Mouse (Mus musculus) stomach, embryonic 14.5 days (tissue): ENCODE data around the gene Eprs. TPM values are rescaled to one million over a fixed set of nuclear protein-coding genes. Genes with fewer than 3 reads are reported as not detected.

Experiments used
- ATAC-seq: fragments of 200-750 bp; cut with Nextera tagmentation; 2 replicates; pipeline ENCODE4 v1.8.0; 2017; ENCODE audit warnings: low read depth, moderate TSS enrichment; ENCODE audit not compliant: insufficient number of reproducible peaks, insufficient read depth, low FRiP score
- H3K27ac ChIP-seq: fragments of 300-500 bp; sonication (generic); 2 replicates; pipeline ENCODE4 v1.5.1; 2014; ENCODE audit warnings: mild to moderate bottlenecking, low read length, moderate library complexity, mixed read lengths
- H3K27me3 ChIP-seq: fragments of 300-500 bp; sonication (generic); 2 replicates; pipeline ENCODE4 v1.6.1; 2014; ENCODE audit warnings: low read length, control low read depth, mixed read lengths; ENCODE audit not compliant: control insufficient read depth, insufficient read depth
- H3K36me3 ChIP-seq: fragments of 300-500 bp; sonication (generic); 2 replicates; pipeline ENCODE4 v1.6.1; 2014; ENCODE audit warnings: mild to moderate bottlenecking, control low read depth, low read length, moderate library complexity, mixed read lengths; ENCODE audit not compliant: control insufficient read depth, insufficient read depth
- H3K4me1 ChIP-seq: fragments of 300-500 bp; sonication (generic); 2 replicates; pipeline ENCODE4 v1.6.1; 2014; ENCODE audit warnings: low read length, control low read depth, mixed read lengths; ENCODE audit not compliant: control insufficient read depth, insufficient read depth
- H3K4me2 ChIP-seq: fragments of 300-500 bp; sonication (generic); replicated peaks from 2 replicates; pipeline ENCODE4 v1.6.1; 2014; ENCODE audit warnings: low read depth, low read length, control low read depth
- H3K4me3 ChIP-seq: fragments of 300-500 bp; sonication (generic); 2 replicates; pipeline ENCODE4 v1.5.1; 2014; ENCODE audit warnings: low read depth, low read length, control low read depth
- H3K9ac ChIP-seq: fragments of 300-500 bp; sonication (generic); replicated peaks from 2 replicates; pipeline ENCODE4 v1.6.1; 2014; ENCODE audit warnings: low read depth, mild to moderate bottlenecking, control low read depth, low read length, moderate library complexity, mixed read lengths
- H3K9me3 ChIP-seq: fragments of 300-500 bp; sonication (generic); 2 replicates; pipeline ENCODE4 v1.6.1; 2016; ENCODE audit warnings: low read depth, low read length, control low read depth; ENCODE audit not compliant: control insufficient read depth
- whole genome bisulfite sequencing: fragments of 180-500 bp; shearing (Covaris S2); extraction: QIAGEN DNeasy Blood & Tissue Kit; methylation state at CpG from one replicate; pipeline ENCODE4 v1.1.7; 2014; 5-methylcytosine and 5-hydroxymethylcytosine counted together
- polyA plus RNA-seq: library from polyadenylated mRNA; unstranded; fragments of >200 nt; fragmentation: Nextera tagmentation; extraction: Ambion mirVana; gene quantifications from 2 replicates; pipeline ENCODE4 v1.2.1, GENCODE M21; 2014

Gene Eprs
- polyA plus RNA-seq, 1 experiment from 2014 or later = 167 TPM

DNA sequence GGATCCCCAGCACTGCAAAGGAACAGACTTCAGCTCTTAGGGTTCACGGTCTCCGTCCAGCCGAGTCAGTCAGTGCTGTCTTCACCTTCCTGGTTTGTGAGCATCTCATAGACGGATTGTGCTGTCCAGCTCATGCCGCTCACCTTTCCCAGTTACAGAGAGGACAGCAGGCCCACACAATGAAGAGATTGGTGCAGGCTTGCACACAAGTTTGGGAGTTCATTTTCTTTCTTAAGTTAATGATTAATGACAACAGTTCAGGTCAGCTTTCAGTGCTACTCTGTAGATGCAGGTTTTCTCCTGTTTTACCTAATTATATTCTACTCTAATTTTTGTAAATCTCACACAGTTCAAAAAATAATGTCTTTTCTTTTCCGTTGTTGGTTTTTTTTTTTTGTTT is 7.1 kb downstream of the Eprs start:
- Histone ChIP-seq H3K4me1 (peaks cover 6% of the 10 kb centered on the region), H3K9me3 (no peaks in the 10 kb centered on the region), H3K27me3 (no peaks in the 10 kb centered on the region), H3K27ac (no peak overlapping the region), H3K36me3 (peaks cover 51% of the 10 kb centered on the region), H3K4me2 (no peak overlapping the region), H3K9ac (no peak overlapping the region), H3K4me3 (no peak overlapping the region)
- no peak for ATAC-seq
- 90% methylated on average over 6 of the region's 6 CpGs for WGBS

DNA sequence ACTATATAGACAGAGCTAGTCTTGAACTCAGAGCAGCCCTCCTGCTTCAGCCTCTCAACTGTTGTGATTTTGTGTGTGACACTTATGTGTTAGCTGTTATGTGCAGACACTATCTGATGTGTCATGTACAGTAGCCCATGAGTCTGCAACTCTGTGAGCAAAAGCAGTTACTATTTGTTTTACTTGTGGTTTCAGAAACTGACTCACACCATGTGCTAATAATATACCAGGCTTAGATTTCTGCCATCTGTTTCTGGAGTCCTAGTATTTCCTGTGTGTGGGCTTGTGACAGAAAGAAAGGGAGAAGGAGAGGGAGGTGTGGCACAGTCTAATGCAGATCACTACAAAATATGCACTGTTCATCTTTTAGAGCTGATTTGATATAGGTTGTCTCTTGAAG is 13.5 kb downstream of the Eprs start:
- no peak for ATAC-seq

DNA sequence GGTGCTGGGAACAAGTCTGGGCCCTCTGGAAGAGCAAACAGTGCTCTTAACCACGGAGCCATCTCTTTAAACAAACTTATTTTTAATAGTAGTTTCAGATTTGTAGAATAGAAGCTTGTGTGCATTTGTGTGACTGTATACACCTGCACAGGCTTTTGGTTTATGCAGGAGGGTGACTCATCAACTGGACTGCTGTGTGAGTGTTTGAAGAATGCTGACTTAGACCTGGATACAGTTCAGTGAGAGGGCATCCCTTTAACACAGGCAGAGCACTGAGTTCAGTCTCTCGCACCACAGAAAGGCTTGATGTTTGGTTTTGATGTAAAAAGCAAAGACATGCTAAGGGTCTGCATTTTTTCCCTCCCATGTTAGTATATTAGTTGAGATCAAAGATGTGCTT is 14.6 kb downstream of the Eprs start:
- WGBS = 77% methylated on average over 2 of the region's 2 CpGs
- Histone ChIP-seq H3K9me3 (no peaks in the 10 kb centered on the region), H3K27ac (no peak overlapping the region), H3K36me3 (peaks cover 67% of the 10 kb centered on the region), H3K4me3 (no peak overlapping the region), H3K4me2 (no peak overlapping the region), H3K27me3 (no peaks in the 10 kb centered on the region), H3K9ac (no peak overlapping the region), H3K4me1 (no peaks in the 10 kb centered on the region)
- no peak for ATAC-seq

More for the DNA sequence above, 13.5 kb downstream of the Eprs start:
- Histone ChIP-seq H3K9ac (no peak overlapping the region), H3K27me3 (no peaks in the 10 kb centered on the region), H3K4me1 (no peaks in the 10 kb centered on the region), H3K27ac (no peak overlapping the region), H3K9me3 (no peaks in the 10 kb centered on the region), H3K4me2 (no peak overlapping the region), H3K4me3 (no peak overlapping the region), H3K36me3 (peaks cover 67% of the 10 kb centered on the region)

DNA sequence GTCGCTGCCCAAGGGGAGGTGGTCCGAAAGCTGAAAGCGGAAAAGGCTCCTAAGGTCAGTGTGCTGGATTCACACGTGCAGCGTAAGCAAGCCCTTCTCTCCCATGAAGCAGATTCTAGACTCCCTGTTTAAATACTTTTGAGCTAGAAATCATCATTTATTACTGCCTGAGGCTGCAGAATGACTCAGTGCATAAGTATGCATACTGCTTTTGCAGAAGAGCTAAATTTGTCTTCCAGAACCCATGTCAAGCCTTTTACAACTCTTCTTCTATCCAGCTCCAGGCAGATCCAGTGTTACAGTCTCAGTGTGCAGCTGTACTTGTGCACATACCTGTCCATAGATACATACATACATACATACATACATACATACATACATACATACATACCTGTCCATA is 38.8 kb downstream of the Eprs start:
- ATAC-seq = no peak
- no peak overlapping the region for H3K9ac ChIP-seq
- 84% methylated on average over 5 of the region's 5 CpGs for WGBS
- H3K36me3 ChIP-seq = peaks cover 74% of the 10 kb centered on the region
- H3K4me3 ChIP-seq = no peak overlapping the region
- no peak overlapping the region for H3K27ac ChIP-seq
- no peaks in the 10 kb centered on the region for H3K9me3 ChIP-seq
- no peaks in the 10 kb centered on the region for H3K4me1 ChIP-seq
- no peak overlapping the region for H3K4me2 ChIP-seq
- no peaks in the 10 kb centered on the region for H3K27me3 ChIP-seq

DNA sequence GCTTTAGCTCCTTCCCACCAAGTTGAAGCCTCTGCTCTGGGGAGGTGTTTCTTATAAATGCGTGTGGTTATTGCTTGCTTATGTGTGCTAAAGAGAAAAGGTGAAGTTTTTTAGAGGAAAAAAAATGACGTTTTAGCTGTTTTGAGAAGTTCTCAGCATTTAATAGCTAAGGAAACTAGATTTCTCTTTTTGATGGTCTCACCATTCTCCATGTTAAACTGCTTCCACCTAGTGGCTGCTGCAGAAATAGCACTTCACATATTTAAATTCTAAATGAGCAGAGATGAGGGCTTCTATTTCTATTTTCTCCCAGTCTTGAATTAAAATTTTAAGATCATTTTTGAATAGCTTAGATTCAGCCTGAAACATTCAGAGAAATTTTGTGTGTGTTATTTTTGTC is 41.2 kb downstream of the Eprs start:
- Histone ChIP-seq H3K9me3 (no peaks in the 10 kb centered on the region), H3K4me2 (no peak overlapping the region), H3K27ac (no peak overlapping the region), H3K36me3 (peaks cover 74% of the 10 kb centered on the region), H3K4me3 (no peak overlapping the region), H3K9ac (no peak overlapping the region), H3K4me1 (no peaks in the 10 kb centered on the region), H3K27me3 (no peaks in the 10 kb centered on the region)
- 40% methylated on average over 2 of the region's 2 CpGs for WGBS
- ATAC-seq = no peak

DNA sequence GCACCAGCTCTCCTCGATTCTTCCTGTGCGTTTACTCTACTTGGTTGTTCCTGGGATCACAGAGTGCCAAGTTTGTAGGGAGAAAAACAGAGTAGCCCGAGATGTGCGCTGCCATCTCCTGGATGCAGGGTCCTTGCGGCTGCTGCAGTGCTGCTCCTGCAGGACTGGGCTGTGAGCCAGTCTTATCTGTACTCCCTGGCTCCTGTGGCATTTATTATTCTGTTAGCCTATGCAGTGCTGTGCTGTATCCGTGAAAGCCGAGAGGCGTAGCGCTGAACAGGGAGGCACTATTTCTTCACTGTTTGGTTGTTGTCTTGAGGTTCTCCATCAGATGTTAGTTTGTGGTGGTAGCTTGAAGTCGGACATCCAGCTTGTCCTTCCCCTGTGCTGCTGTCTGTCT is 43.1 kb downstream of the Eprs start:
- Histone ChIP-seq H3K36me3 (peaks cover 74% of the 10 kb centered on the region), H3K4me1 (no peaks in the 10 kb centered on the region), H3K9me3 (no peaks in the 10 kb centered on the region), H3K4me2 (no peak overlapping the region), H3K9ac (no peak overlapping the region), H3K27ac (no peak overlapping the region), H3K27me3 (no peaks in the 10 kb centered on the region), H3K4me3 (no peak overlapping the region)
- 89% methylated on average over 10 of the region's 10 CpGs for WGBS
- no peak for ATAC-seq

DNA sequence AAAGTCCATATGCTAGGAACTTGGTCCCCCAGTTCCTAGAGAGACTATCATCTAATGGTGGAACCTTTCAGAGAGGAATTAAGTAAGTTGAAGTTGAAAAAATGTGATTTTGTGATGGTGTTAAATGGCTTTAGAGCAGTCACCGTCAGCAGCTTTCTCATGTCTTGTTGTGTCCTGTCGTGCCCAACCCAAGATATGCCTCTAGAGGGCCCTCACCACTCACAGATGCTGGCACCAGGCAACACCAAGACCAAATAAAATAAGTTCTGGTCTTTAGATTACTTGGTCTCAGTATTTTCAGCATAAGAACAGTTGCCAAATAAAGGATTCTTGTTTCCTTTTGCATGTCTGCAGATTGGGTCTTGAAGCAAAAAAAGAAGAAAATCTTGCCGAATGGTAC is 47.0 kb downstream of the Eprs start:
- Histone ChIP-seq H3K9me3 (no peaks in the 10 kb centered on the region), H3K4me1 (no peaks in the 10 kb centered on the region), H3K9ac (no peak overlapping the region), H3K4me2 (no peak overlapping the region), H3K27ac (no peak overlapping the region), H3K4me3 (no peak overlapping the region), H3K27me3 (no peaks in the 10 kb centered on the region), H3K36me3 (peaks cover 75% of the 10 kb centered on the region)
- WGBS = 80% methylated on average over 3 of the region's 3 CpGs
- no peak for ATAC-seq

DNA sequence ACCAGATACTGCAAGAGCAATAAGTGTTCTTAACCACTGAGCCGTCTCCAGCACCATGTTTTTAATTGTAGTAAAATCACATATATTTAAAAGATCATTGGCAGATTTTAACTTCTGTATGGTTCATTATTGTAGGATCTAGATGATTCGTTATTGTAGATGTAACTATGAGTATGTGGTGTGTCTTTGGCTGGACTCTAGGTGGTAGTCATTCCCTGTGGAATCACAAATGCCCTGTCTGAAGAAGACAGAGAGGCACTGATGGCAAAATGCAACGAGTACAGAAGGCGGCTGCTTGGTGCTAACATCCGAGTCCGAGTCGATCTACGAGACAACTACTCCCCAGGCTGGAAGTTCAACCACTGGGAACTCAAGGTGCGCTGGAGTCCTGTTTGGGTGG is 55.2 kb downstream of the Eprs start:
- Histone ChIP-seq H3K9ac (no peak overlapping the region), H3K36me3 (peaks cover 68% of the 10 kb centered on the region), H3K9me3 (no peaks in the 10 kb centered on the region), H3K4me2 (no peak overlapping the region), H3K4me3 (no peak overlapping the region), H3K4me1 (no peaks in the 10 kb centered on the region), H3K27ac (no peak overlapping the region), H3K27me3 (no peaks in the 10 kb centered on the region)
- WGBS = 88% methylated on average over 9 of the region's 9 CpGs
- ATAC-seq = no peak

DNA sequence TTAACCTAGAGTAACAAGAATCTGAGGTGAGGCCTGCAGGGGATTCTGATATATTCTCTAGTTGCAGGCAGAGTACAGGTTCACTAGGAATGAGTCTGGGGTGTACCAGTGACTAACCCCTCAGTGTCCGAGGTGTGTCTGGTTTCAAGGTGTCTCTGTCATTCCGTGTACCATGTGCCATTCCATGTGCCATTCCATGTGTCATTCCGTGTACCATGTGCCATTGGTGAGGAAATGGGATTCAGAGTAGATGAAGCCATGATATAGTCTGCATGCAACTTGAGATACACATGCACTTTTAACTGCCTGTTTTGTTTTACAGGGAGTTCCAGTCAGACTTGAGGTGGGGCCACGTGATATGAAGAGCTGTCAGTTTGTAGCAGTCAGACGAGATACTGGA is 57.0 kb downstream of the Eprs start:
- no peaks in the 10 kb centered on the region for H3K27me3 ChIP-seq
- H3K36me3 ChIP-seq = peaks cover 65% of the 10 kb centered on the region
- H3K27ac ChIP-seq = no peak overlapping the region
- no peak overlapping the region for H3K4me2 ChIP-seq
- no peaks in the 10 kb centered on the region for H3K4me1 ChIP-seq
- WGBS = 88% methylated on average over 5 of the region's 5 CpGs
- ATAC-seq = no peak
- H3K9ac ChIP-seq = no peak overlapping the region
- H3K9me3 ChIP-seq = no peaks in the 10 kb centered on the region
- no peak overlapping the region for H3K4me3 ChIP-seq
